Mouse (Mus musculus): Measurements from ENCODE around the gene Abcb7. TPM values are rescaled to one million over a fixed set of nuclear protein-coding genes. Genes with fewer than 3 reads are reported as not detected.

Abcb7 gene
- 14.3 and 15.7 TPM in 2 replicates for polyA plus RNA-seq (2014; fragmentation: Nextera tagmentation; extraction: Ambion mirVana)

DNA sequence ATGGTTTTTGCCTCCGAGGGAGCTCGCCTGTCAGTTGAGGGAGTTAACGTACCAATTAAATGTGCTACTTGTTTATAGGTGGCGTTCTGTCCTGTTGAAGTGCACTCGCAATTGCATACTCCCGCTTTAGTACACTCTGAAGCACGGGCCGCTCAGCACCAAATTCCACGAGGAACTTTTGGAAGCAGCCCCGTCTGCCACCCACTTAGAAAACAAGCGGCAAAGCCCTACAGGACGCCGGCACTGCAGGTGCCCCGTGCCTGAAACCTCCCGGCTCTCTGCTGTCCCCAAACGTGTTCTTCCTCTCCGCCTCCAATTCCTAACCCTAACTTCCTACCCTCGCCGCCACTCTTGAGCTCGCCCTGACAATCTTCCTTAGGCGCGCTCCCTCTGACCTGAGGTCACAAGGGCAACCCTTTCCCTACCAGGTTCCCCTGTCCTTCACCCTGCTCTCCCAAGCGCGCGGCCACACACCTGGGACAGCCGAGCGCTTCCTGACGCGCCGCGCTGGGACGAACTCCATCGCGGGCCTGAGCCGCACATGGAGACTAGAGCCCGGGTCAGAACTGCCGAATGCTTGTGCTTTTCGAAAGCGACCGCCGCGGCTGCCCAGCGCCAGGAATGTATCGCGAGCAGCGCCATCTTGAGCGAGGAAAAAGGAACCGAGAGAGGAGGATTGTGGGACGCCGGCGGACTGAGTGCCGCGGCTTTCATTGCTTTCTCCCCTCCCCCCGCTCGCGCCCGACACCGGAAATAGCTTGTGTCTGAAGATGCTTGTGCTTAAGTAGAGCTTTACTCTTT lies at the start of gene Abcb7:
Abcb7 (minus strand) TSS at position 674 of the 801 bp plus-strand sequence.
- peak; percentile 87 for ATAC-seq (replicated peaks; ENCODE audit: insufficient number of reproducible peaks, low FRiP score, low TSS enrichment)
- Histone ChIP-seq H3K9me3 (replicated peaks; ENCODE audit: control insufficient read depth, low read length) (no peaks in the 10 kb centered on the region), H3K27ac (ENCODE audit: low read depth, low read length) (peak within 1 kb of the TSS; percentile 95), H3K4me3 (ENCODE audit: low read depth, low read length) (peak within 1 kb of the TSS; percentile 64), H3K36me3 (ENCODE audit: control insufficient read depth, insufficient read depth, low read length) (no peaks in the 10 kb centered on the region), H3K4me2 (peak within 1 kb of the TSS; percentile 62), H3K9ac (ENCODE audit: low read depth, low read length) (peak within 1 kb of the TSS; percentile 86), H3K27me3 (ENCODE audit: control insufficient read depth, insufficient read depth, low read length) (peaks cover 7% of the 10 kb centered on the region), H3K4me1 (ENCODE audit: control insufficient read depth, insufficient read depth, low read length) (no peaks in the 10 kb centered on the region)
- WGBS (ENCODE audit: insufficient replicate concordance): 12% methylated on average over 55 of the region's 58 CpGs

DNA sequence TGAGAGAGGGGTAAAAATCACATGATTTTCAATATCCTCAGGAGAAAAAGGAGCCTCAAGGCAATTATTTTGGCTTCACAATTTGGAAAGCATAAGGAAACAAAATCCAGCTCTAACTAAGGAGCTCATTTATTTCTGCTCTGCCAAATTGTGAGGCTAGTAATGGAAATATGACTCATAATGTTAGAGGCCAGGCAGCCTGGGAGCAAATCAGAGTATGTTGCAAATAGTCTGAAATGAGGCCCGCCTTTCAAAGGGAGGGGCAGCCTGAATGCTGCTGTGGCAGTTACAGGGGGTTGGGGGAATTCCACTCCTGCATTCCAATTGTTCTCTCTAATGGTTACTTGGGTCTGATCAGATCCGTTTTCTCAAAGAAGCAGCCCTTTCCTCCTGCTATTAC lies 48.1 kb upstream of the Abcb7 start:
- WGBS (ENCODE audit: insufficient replicate concordance): 40% methylated on average over 2 of the region's 2 CpGs
- Histone ChIP-seq H3K4me3 (ENCODE audit: low read depth, low read length) (no peak overlapping the region), H3K27ac (ENCODE audit: low read depth, low read length) (no peak overlapping the region), H3K4me2 (no peak overlapping the region), H3K27me3 (ENCODE audit: control insufficient read depth, insufficient read depth, low read length) (no peaks in the 10 kb centered on the region), H3K9me3 (replicated peaks; ENCODE audit: control insufficient read depth, low read length) (no peaks in the 10 kb centered on the region), H3K9ac (ENCODE audit: low read depth, low read length) (no peak overlapping the region), H3K4me1 (ENCODE audit: control insufficient read depth, insufficient read depth, low read length) (no peaks in the 10 kb centered on the region), H3K36me3 (ENCODE audit: control insufficient read depth, insufficient read depth, low read length) (no peaks in the 10 kb centered on the region)
- no peak for ATAC-seq (replicated peaks; ENCODE audit: insufficient number of reproducible peaks, low FRiP score, low TSS enrichment)

DNA sequence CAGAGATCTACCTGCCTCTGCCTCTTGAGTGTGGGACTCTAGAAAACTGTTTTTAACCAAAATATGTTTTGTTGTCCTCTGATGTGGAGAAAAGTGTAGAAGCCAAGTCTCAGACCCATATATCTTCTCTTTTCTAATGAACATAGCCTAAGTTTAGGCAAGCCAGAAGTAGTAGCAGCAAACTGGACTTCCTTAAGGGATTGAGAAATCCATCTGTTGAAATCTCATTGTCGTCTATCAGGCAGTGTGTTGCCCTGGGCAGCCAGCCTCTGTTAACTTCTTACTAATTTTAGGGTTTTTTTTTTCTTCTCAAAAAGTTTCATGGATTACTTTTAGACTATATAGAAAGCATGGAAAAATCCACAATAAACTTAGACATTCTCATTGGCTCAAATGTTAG lies 38.8 kb upstream of the Abcb7 start:
- Histone ChIP-seq H3K4me2 (no peak overlapping the region), H3K9me3 (replicated peaks; ENCODE audit: control insufficient read depth, low read length) (no peaks in the 10 kb centered on the region), H3K27me3 (ENCODE audit: control insufficient read depth, insufficient read depth, low read length) (no peaks in the 10 kb centered on the region), H3K9ac (ENCODE audit: low read depth, low read length) (no peak overlapping the region), H3K4me1 (ENCODE audit: control insufficient read depth, insufficient read depth, low read length) (no peaks in the 10 kb centered on the region), H3K27ac (ENCODE audit: low read depth, low read length) (no peak overlapping the region), H3K36me3 (ENCODE audit: control insufficient read depth, insufficient read depth, low read length) (no peaks in the 10 kb centered on the region), H3K4me3 (ENCODE audit: low read depth, low read length) (no peak overlapping the region)
- no peak for ATAC-seq (replicated peaks; ENCODE audit: insufficient number of reproducible peaks, low FRiP score, low TSS enrichment)
- 68% methylated on average over 1 of the region's 1 CpGs for WGBS (ENCODE audit: insufficient replicate concordance)

DNA sequence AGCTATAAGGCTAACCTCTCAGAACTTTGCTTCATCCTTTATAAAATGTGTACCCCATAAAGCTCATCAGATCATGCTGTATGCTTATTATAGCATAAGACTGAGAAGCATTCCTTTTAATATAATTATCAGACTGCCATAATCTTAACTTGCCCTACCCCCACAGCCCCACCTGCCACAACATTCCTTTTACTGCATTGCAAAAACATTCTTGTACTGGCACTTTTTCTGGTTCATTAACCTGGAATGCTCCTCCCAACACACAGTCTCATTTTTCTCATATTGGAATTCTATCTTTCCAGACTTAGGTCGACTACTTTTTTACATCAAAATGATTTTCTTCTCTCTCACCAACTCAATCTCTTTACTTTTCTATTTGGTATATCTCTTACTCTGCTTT lies 19.8 kb upstream of the Abcb7 start:
- no peak for ATAC-seq (replicated peaks; ENCODE audit: insufficient number of reproducible peaks, low FRiP score, low TSS enrichment)
- Histone ChIP-seq H3K4me2 (no peak overlapping the region), H3K4me1 (ENCODE audit: control insufficient read depth, insufficient read depth, low read length) (no peaks in the 10 kb centered on the region), H3K9ac (ENCODE audit: low read depth, low read length) (no peak overlapping the region), H3K27me3 (ENCODE audit: control insufficient read depth, insufficient read depth, low read length) (no peaks in the 10 kb centered on the region), H3K9me3 (replicated peaks; ENCODE audit: control insufficient read depth, low read length) (no peaks in the 10 kb centered on the region), H3K36me3 (ENCODE audit: control insufficient read depth, insufficient read depth, low read length) (no peaks in the 10 kb centered on the region), H3K4me3 (ENCODE audit: low read depth, low read length) (no peak overlapping the region), H3K27ac (ENCODE audit: low read depth, low read length) (no peak overlapping the region)
- WGBS (ENCODE audit: insufficient replicate concordance): 46% methylated on average over 1 of the region's 1 CpGs

DNA sequence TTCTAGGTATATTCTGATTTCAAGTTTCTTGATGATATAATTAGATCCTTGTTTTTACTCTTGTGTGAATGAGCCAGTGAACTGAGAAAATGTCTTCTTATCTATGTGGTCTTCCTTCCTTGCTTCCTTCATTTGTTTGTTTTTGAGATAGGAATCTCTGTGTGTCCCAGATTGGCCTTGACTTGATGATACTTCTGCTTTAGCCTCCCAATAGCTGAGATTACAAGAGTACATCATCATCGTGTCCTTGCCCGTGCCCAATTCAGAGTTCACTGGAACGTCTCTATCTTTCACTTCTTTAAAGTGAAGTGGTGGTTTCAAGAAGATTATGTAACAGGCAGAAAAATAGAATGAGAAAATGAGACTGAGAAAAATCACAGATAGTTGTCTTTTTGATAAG lies 14.5 kb upstream of the Abcb7 start:
- 51% methylated on average over 3 of the region's 3 CpGs for WGBS (ENCODE audit: insufficient replicate concordance)
- Histone ChIP-seq H3K4me2 (no peak overlapping the region), H3K9me3 (replicated peaks; ENCODE audit: control insufficient read depth, low read length) (no peaks in the 10 kb centered on the region), H3K4me1 (ENCODE audit: control insufficient read depth, insufficient read depth, low read length) (no peaks in the 10 kb centered on the region), H3K4me3 (ENCODE audit: low read depth, low read length) (no peak overlapping the region), H3K27me3 (ENCODE audit: control insufficient read depth, insufficient read depth, low read length) (no peaks in the 10 kb centered on the region), H3K27ac (ENCODE audit: low read depth, low read length) (no peak overlapping the region), H3K9ac (ENCODE audit: low read depth, low read length) (no peak overlapping the region), H3K36me3 (ENCODE audit: control insufficient read depth, insufficient read depth, low read length) (no peaks in the 10 kb centered on the region)
- ATAC-seq (replicated peaks; ENCODE audit: insufficient number of reproducible peaks, low FRiP score, low TSS enrichment): no peak

DNA sequence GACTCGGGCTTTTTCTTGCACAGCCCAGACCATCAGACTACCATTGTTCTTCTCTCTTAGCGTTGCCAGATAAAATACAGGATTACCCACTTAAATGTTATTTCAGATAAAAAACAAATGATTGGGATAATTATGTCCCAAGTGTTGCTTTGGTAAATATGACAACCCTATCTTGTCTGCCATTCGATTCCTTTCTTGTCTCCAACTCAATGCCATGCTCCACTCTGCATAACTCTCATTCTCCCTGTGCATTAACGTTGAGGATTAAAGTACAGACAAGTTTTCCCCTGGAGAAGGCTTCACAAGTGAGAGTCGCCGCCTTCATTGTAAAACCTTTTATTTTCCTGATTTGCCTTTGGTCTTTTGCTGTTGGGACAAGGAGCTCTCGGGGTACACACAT lies 339 bp upstream of the Abcb7 start:
- Histone ChIP-seq H3K27ac (ENCODE audit: low read depth, low read length) (0 out of 2 replicates have a peak overlapping the region, but pooled peaks have one; percentile 32), H3K9ac (ENCODE audit: low read depth, low read length) (0 out of 2 replicates have a peak overlapping the region, but pooled peaks have one; percentile 49), H3K4me1 (ENCODE audit: control insufficient read depth, insufficient read depth, low read length) (no peaks in the 10 kb centered on the region), H3K4me2 (peak overlapping the region; percentile 62), H3K36me3 (ENCODE audit: control insufficient read depth, insufficient read depth, low read length) (no peaks in the 10 kb centered on the region), H3K4me3 (ENCODE audit: low read depth, low read length) (peak overlapping the region; percentile 64), H3K27me3 (ENCODE audit: control insufficient read depth, insufficient read depth, low read length) (peaks cover 7% of the 10 kb centered on the region), H3K9me3 (replicated peaks; ENCODE audit: control insufficient read depth, low read length) (no peaks in the 10 kb centered on the region)
- ATAC-seq (replicated peaks; ENCODE audit: insufficient number of reproducible peaks, low FRiP score, low TSS enrichment): no peak
- WGBS (ENCODE audit: insufficient replicate concordance): 40% methylated on average over 7 of the region's 7 CpGs

DNA sequence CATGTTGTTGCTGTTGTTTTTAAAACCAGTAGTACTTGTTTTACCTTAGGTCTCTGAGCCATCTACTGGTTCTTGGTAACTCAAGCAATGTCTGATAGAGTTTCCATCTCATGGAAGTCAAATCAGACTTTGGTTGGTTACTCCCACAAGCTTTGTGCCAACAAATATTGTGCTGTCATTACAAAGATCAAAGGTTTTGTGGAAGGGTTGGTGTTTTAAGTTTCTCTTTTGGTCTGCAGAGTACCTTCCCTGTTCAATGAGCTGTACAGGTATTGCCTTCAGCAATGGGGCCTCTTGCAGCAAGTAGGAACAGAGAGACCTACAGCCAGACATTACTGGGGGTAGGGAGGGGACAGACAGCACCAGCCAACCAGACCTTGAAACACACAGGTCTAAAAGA lies 5.5 kb downstream of the Abcb7 start:
- no peaks in the 10 kb centered on the region for H3K36me3 ChIP-seq (ENCODE audit: control insufficient read depth, insufficient read depth, low read length)
- H3K4me3 ChIP-seq (ENCODE audit: low read depth, low read length): no peak overlapping the region
- peaks cover under 1% of the 10 kb centered on the region; the same call in 1 of the 2 replicates for H3K27me3 ChIP-seq (ENCODE audit: control insufficient read depth, insufficient read depth, low read length)
- H3K9ac ChIP-seq (ENCODE audit: low read depth, low read length): no peak overlapping the region
- no peak overlapping the region for H3K4me2 ChIP-seq
- H3K27ac ChIP-seq (ENCODE audit: low read depth, low read length): no peak overlapping the region
- no peaks in the 10 kb centered on the region for H3K9me3 ChIP-seq (replicated peaks; ENCODE audit: control insufficient read depth, low read length)
- H3K4me1 ChIP-seq (ENCODE audit: control insufficient read depth, insufficient read depth, low read length): no peaks in the 10 kb centered on the region
- ATAC-seq (replicated peaks; ENCODE audit: insufficient number of reproducible peaks, low FRiP score, low TSS enrichment): no peak

DNA sequence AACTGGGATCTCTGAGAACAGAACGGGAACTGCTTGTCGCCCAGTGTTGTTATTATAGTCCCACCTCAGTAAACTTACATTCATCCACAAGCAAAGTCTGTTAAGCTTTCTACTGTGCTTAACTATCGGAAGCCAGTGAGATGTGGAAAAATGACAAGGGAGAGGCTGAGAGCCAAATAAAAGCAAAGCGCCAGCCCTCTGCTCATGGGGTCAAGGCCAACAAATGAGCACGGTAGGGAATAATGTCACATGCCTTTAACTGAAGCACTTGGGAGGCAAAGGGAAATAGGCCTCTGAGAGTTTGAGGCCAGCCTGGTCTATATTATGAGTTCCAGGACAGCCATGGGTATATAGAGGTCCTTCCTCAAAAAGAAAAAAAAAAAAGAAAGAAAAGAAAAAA lies 11.2 kb downstream of the Abcb7 start:
- no peak for ATAC-seq (replicated peaks; ENCODE audit: insufficient number of reproducible peaks, low FRiP score, low TSS enrichment)
- Histone ChIP-seq H3K9ac (ENCODE audit: low read depth, low read length) (no peak overlapping the region), H3K27me3 (ENCODE audit: control insufficient read depth, insufficient read depth, low read length) (no peaks in the 10 kb centered on the region), H3K36me3 (ENCODE audit: control insufficient read depth, insufficient read depth, low read length) (no peaks in the 10 kb centered on the region), H3K4me1 (ENCODE audit: control insufficient read depth, insufficient read depth, low read length) (no peaks in the 10 kb centered on the region), H3K4me2 (no peak overlapping the region), H3K4me3 (ENCODE audit: low read depth, low read length) (no peak overlapping the region), H3K27ac (ENCODE audit: low read depth, low read length) (no peak overlapping the region), H3K9me3 (replicated peaks; ENCODE audit: control insufficient read depth, low read length) (no peaks in the 10 kb centered on the region)
- WGBS (ENCODE audit: insufficient replicate concordance): 73% methylated on average over 5 of the region's 5 CpGs

DNA sequence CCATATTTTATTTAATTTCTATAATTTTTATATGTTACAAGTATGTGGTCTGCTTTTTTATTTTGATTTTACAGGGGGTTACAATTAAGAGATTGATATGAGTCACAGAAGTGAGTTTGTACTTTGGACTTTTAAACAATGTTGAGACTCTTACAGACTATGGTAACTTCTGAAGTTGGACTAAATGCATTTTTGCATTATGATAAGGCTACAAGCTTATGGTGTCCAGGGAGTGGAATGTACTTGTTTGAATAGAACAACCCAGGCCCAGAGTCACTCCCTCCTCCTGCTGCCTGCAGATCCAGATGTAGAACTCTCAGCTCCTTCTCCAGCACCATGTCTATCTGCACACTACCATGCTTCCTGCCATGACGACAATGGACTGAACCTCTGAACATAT lies 12.5 kb downstream of the Abcb7 start:
- no peaks in the 10 kb centered on the region for H3K27me3 ChIP-seq (ENCODE audit: control insufficient read depth, insufficient read depth, low read length)
- 85% methylated on average over 1 of the region's 1 CpGs for WGBS (ENCODE audit: insufficient replicate concordance)
- no peaks in the 10 kb centered on the region for H3K36me3 ChIP-seq (ENCODE audit: control insufficient read depth, insufficient read depth, low read length)
- H3K4me1 ChIP-seq (ENCODE audit: control insufficient read depth, insufficient read depth, low read length): no peaks in the 10 kb centered on the region
- H3K27ac ChIP-seq (ENCODE audit: low read depth, low read length): no peak overlapping the region
- ATAC-seq (replicated peaks; ENCODE audit: insufficient number of reproducible peaks, low FRiP score, low TSS enrichment): no peak
- H3K9me3 ChIP-seq (replicated peaks; ENCODE audit: control insufficient read depth, low read length): no peaks in the 10 kb centered on the region
- H3K4me2 ChIP-seq: no peak overlapping the region
- no peak overlapping the region for H3K4me3 ChIP-seq (ENCODE audit: low read depth, low read length)
- no peak overlapping the region for H3K9ac ChIP-seq (ENCODE audit: low read depth, low read length)
